Mouse (Mus musculus) hindbrain, embryonic 12.5 days (tissue): Measurements from ENCODE around the gene Gpsm1. TPM values are rescaled to one million over a fixed set of nuclear protein-coding genes. Genes with fewer than 3 reads are reported as not detected.

Experiments used
- ATAC-seq: fragments of 200-750 bp; cut with Nextera tagmentation; 2 replicates; pipeline ENCODE4 v1.8.0; 2017; ENCODE audit warnings: moderate TSS enrichment; ENCODE audit not compliant: low FRiP score
- H3K27ac ChIP-seq: fragments of 300-500 bp; sonication (generic); 2 replicates; pipeline ENCODE4 v1.5.1; 2016; ENCODE audit warnings: mild to moderate bottlenecking
- H3K27me3 ChIP-seq: fragments of 300-500 bp; sonication (generic); 2 replicates; pipeline ENCODE4 v1.6.1; 2016; ENCODE audit warnings: mild to moderate bottlenecking
- H3K36me3 ChIP-seq: fragments of 300-500 bp; sonication (generic); 2 replicates; pipeline ENCODE4 v1.6.1; 2016; ENCODE audit warnings: mild to moderate bottlenecking
- H3K4me1 ChIP-seq: fragments of 300-500 bp; sonication (generic); 2 replicates; pipeline ENCODE4 v1.6.1; 2016
- H3K4me2 ChIP-seq: fragments of 300-500 bp; sonication (generic); replicated peaks from 2 replicates; pipeline ENCODE4 v1.6.1; 2016; ENCODE audit warnings: mild to moderate bottlenecking
- H3K4me3 ChIP-seq: fragments of 300-500 bp; sonication (generic); 2 replicates; pipeline ENCODE4 v1.5.1; 2016; ENCODE audit warnings: mild to moderate bottlenecking
- H3K9ac ChIP-seq: fragments of 300-500 bp; sonication (generic); 2 replicates; pipeline ENCODE4 v1.6.1; 2016; ENCODE audit warnings: mild to moderate bottlenecking, moderate library complexity
- H3K9me3 ChIP-seq: fragments of 300-500 bp; sonication (generic); replicated peaks from 2 replicates; pipeline ENCODE4 v1.6.1; 2016; ENCODE audit warnings: mild to moderate bottlenecking
- WGBS: fragments of 180-500 bp; shearing (Covaris S2); methylation state at CpG from one replicate; pipeline ENCODE4 v1.1.7; 2016; 5-methylcytosine and 5-hydroxymethylcytosine counted together
- polyA plus RNA-seq: library from polyadenylated mRNA; unstranded; fragments of >200 nt; fragmentation: Nextera tagmentation; extraction: Ambion mirVana; gene quantifications from 2 replicates; pipeline ENCODE4 v1.2.1, GENCODE M21; 2016

The Gpsm1 gene
- polyA plus RNA-seq, 1 experiment from 2014 or later, result 133 TPM

GRCm38 (mm10) chr2:26298208-26298855, 17.0 kb upstream of the Gpsm1 start:
- Histone ChIP-seq H3K9me3 (no peaks in the 10 kb centered on the region), H3K4me3 (no peak overlapping the region), H3K27ac (peak overlapping the region; percentile 88), H3K4me2 (peak overlapping the region; percentile 33), H3K4me1 (peaks cover 47% of the 10 kb centered on the region), H3K27me3 (0 out of 2 replicates have a peak, but pooled peaks cover 3% of the 10 kb centered on the region), H3K36me3 (no peaks in the 10 kb centered on the region), H3K9ac (peak overlapping the region; percentile 33; the same call in 1 of the 2 replicates)
- ATAC-seq, result peak; percentile 84
- WGBS, result 2% methylated on average over 10 of the region's 10 CpGs

- H3K4me3 ChIP-seq, result no peak overlapping the region
- 0 out of 2 replicates have a peak overlapping the region, but pooled peaks have one; percentile 33 for H3K9ac ChIP-seq
- H3K4me1 ChIP-seq, result peaks cover 47% of the 10 kb centered on the region
- H3K27ac ChIP-seq, result peak overlapping the region; percentile 88
- H3K9me3 ChIP-seq, result no peaks in the 10 kb centered on the region
- WGBS, result 14% methylated on average over 4 of the region's 4 CpGs
- peak overlapping the region; percentile 33 for H3K4me2 ChIP-seq
- H3K27me3 ChIP-seq, result no peaks in the 10 kb centered on the region
- ATAC-seq, result peak; percentile 59
- H3K36me3 ChIP-seq, result no peaks in the 10 kb centered on the region
Observed at GRCm38 (mm10) chr2:26298856-26299230, 16.5 kb upstream of the Gpsm1 start.

GRCm38 (mm10) chr2:26299336-26299735, 16.0 kb upstream of the Gpsm1 start:
- Histone ChIP-seq H3K9ac (peak overlapping the region; percentile 33; the same call in 1 of the 2 replicates), H3K4me3 (no peak overlapping the region), H3K9me3 (no peaks in the 10 kb centered on the region), H3K36me3 (no peaks in the 10 kb centered on the region), H3K27ac (peak overlapping the region; percentile 88), H3K4me1 (peaks cover 47% of the 10 kb centered on the region), H3K4me2 (peak overlapping the region; percentile 33; the same call in 1 of the 2 replicates), H3K27me3 (no peaks in the 10 kb centered on the region)
- ATAC-seq, result no peak
- 34% methylated on average over 7 of the region's 7 CpGs for WGBS

GRCm38 (mm10) chr2:26300161-26300807, 15.0 kb upstream of the Gpsm1 start:
- peaks cover 47% of the 10 kb centered on the region for H3K4me1 ChIP-seq
- no peak for ATAC-seq

GRCm38 (mm10) chr2:26300808-26301174, 14.5 kb upstream of the Gpsm1 start:
- ATAC-seq, result no peak
- no peak overlapping the region for H3K27ac ChIP-seq
- no peak overlapping the region for H3K4me3 ChIP-seq
- peaks cover 47% of the 10 kb centered on the region for H3K4me1 ChIP-seq
- H3K36me3 ChIP-seq, result no peaks in the 10 kb centered on the region
- H3K9me3 ChIP-seq, result no peaks in the 10 kb centered on the region
- H3K27me3 ChIP-seq, result no peaks in the 10 kb centered on the region; the same call in 1 of the 2 replicates
- 2% methylated on average over 3 of the region's 3 CpGs for WGBS
- no peak overlapping the region for H3K4me2 ChIP-seq
- no peak overlapping the region for H3K9ac ChIP-seq

More at GRCm38 (mm10) chr2:26300161-26300807, 15.0 kb upstream of the Gpsm1 start:
- WGBS, result 41% methylated on average over 5 of the region's 5 CpGs
- H3K27me3 ChIP-seq, result no peaks in the 10 kb centered on the region; the same call in 1 of the 2 replicates
- H3K9me3 ChIP-seq, result no peaks in the 10 kb centered on the region
- no peak overlapping the region for H3K4me3 ChIP-seq
- no peak overlapping the region; the same call in 1 of the 2 replicates for H3K9ac ChIP-seq
- no peak overlapping the region for H3K4me2 ChIP-seq
- no peaks in the 10 kb centered on the region for H3K36me3 ChIP-seq
- H3K27ac ChIP-seq, result 0 out of 2 replicates have a peak overlapping the region, but pooled peaks have one; percentile 88

GRCm38 (mm10) chr2:26302005-26302503, 13.3 kb upstream of the Gpsm1 start:
- Histone ChIP-seq H3K9me3 (no peaks in the 10 kb centered on the region), H3K27ac (no peak overlapping the region), H3K36me3 (no peaks in the 10 kb centered on the region), H3K9ac (no peak overlapping the region), H3K4me2 (no peak overlapping the region), H3K27me3 (no peaks in the 10 kb centered on the region; the same call in 1 of the 2 replicates), H3K4me3 (no peak overlapping the region), H3K4me1 (peaks cover 37% of the 10 kb centered on the region)
- WGBS, result 85% methylated on average over 10 of the region's 10 CpGs
- no peak for ATAC-seq

GRCm38 (mm10) chr2:26304711-26305110, 10.6 kb upstream of the Gpsm1 start:
- Histone ChIP-seq H3K27ac (no peak overlapping the region), H3K4me3 (no peak overlapping the region), H3K27me3 (no peaks in the 10 kb centered on the region; the same call in 1 of the 2 replicates), H3K4me2 (no peak overlapping the region), H3K9me3 (no peaks in the 10 kb centered on the region), H3K9ac (no peak overlapping the region), H3K4me1 (peaks cover 19% of the 10 kb centered on the region), H3K36me3 (no peaks in the 10 kb centered on the region)
- 67% methylated on average over 1 of the region's 1 CpGs for WGBS
- ATAC-seq, result no peak

- no peak for ATAC-seq
- Histone ChIP-seq H3K27ac (no peak overlapping the region), H3K4me2 (no peak overlapping the region), H3K9ac (no peak overlapping the region), H3K4me1 (peaks cover 15% of the 10 kb centered on the region), H3K4me3 (no peak overlapping the region), H3K27me3 (no peaks in the 10 kb centered on the region; the same call in 1 of the 2 replicates), H3K9me3 (no peaks in the 10 kb centered on the region), H3K36me3 (no peaks in the 10 kb centered on the region)
- WGBS, result 77% methylated on average over 2 of the region's 2 CpGs
Observed at GRCm38 (mm10) chr2:26305555-26305954, 9.8 kb upstream of the Gpsm1 start.

- ATAC-seq, result no peak
- H3K9ac ChIP-seq, result no peak overlapping the region
- peaks cover 13% of the 10 kb centered on the region for H3K4me1 ChIP-seq
- no peaks in the 10 kb centered on the region for H3K9me3 ChIP-seq
- H3K36me3 ChIP-seq, result no peaks in the 10 kb centered on the region
- H3K27ac ChIP-seq, result no peak overlapping the region
- H3K4me3 ChIP-seq, result no peak overlapping the region
- no peaks in the 10 kb centered on the region; the same call in 1 of the 2 replicates for H3K27me3 ChIP-seq
- no peak overlapping the region for H3K4me2 ChIP-seq
- 91% methylated on average over 3 of the region's 3 CpGs for WGBS
Observed at GRCm38 (mm10) chr2:26306702-26307101, 8.6 kb upstream of the Gpsm1 start.

- no peak overlapping the region for H3K4me3 ChIP-seq
- H3K4me1 ChIP-seq, result peaks cover 19% of the 10 kb centered on the region
- no peaks in the 10 kb centered on the region for H3K36me3 ChIP-seq
- ATAC-seq, result peak; percentile 49
- H3K27me3 ChIP-seq, result no peaks in the 10 kb centered on the region; the same call in 1 of the 2 replicates
- peak overlapping the region; percentile 77 for H3K27ac ChIP-seq
- H3K9ac ChIP-seq, result no peak overlapping the region
- 16% methylated on average over 10 of the region's 10 CpGs for WGBS
- no peaks in the 10 kb centered on the region for H3K9me3 ChIP-seq
- H3K4me2 ChIP-seq, result no peak overlapping the region; the same call in 1 of the 2 replicates
Observed at GRCm38 (mm10) chr2:26309739-26310138, 5.6 kb upstream of the Gpsm1 start.

GRCm38 (mm10) chr2:26311936-26312335, 3.4 kb upstream of the Gpsm1 start:
- ATAC-seq, result no peak
- H3K36me3 ChIP-seq, result no peaks in the 10 kb centered on the region
- no peak overlapping the region for H3K4me3 ChIP-seq
- no peaks in the 10 kb centered on the region for H3K27me3 ChIP-seq
- WGBS, result 76% methylated on average over 5 of the region's 5 CpGs
- H3K9ac ChIP-seq, result no peak overlapping the region
- no peaks in the 10 kb centered on the region for H3K9me3 ChIP-seq
- H3K27ac ChIP-seq, result no peak overlapping the region
- H3K4me1 ChIP-seq, result peaks cover 31% of the 10 kb centered on the region
- no peak overlapping the region for H3K4me2 ChIP-seq

GRCm38 (mm10) chr2:26312812-26313211, 2.5 kb upstream of the Gpsm1 start:
- Histone ChIP-seq H3K4me1 (peaks cover 40% of the 10 kb centered on the region), H3K4me3 (no peak overlapping the region), H3K4me2 (no peak overlapping the region), H3K9ac (no peak overlapping the region), H3K9me3 (no peaks in the 10 kb centered on the region), H3K27ac (no peak overlapping the region), H3K27me3 (no peaks in the 10 kb centered on the region), H3K36me3 (no peaks in the 10 kb centered on the region)
- ATAC-seq, result no peak
- WGBS, result 67% methylated on average over 2 of the region's 2 CpGs
